Mouse (Mus musculus): ENCODE data around the gene Pigg. TPM values are rescaled to one million over a fixed set of nuclear protein-coding genes. Genes with fewer than 3 reads are reported as not detected.
A peak's percentile ranks its signal among the peaks of the same experiment; 100 is the strongest.

Gene Pigg
- total and polyA plus RNA-seq, 3 experiments: 6.7 to 11.2 TPM; not detected in 1

GRCm38 (mm10) chr5:108376059-108376458 is 63.6 kb downstream of the Pigg start:
- no peaks in the 10 kb centered on the region for H3K27me3 ChIP-seq (ENCODE audit: control insufficient read depth in 1 of 2, insufficient read depth in 2 of 2, low read length in 2 of 2)
- TF ChIP-seq USF2 (IDR thresholded peaks at IDR 0.05; ENCODE audit: borderline replicate concordance in 1 of 2, insufficient read depth in 1 of 2, low read depth in 1 of 2, low read length in 2 of 2) (no peak), ZKSCAN1 (IDR thresholded peaks at IDR 0.05; ENCODE audit: low read depth, low read length) (no peak), TAL1 (IDR thresholded peaks at IDR 0.05; ENCODE audit: low read length) (peak; percentile 59), ETS1 (IDR thresholded peaks at IDR 0.05; ENCODE audit: low read depth, low read length) (0 out of 2 replicates have a peak, but pooled peaks have one; percentile 16), GATA1 (IDR thresholded peaks at IDR 0.05; ENCODE audit: low read depth, low read length) (0 out of 2 replicates have a peak, but pooled peaks have one; percentile 12), TCF12 (IDR thresholded peaks at IDR 0.05; ENCODE audit: low read depth, low read length) (peak; percentile 62; the same call in 1 of the 2 replicates), EP300 (IDR thresholded peaks at IDR 0.05; ENCODE audit: low read depth in 1 of 2, low read length in 2 of 2) (peak; percentile 42 to 45; a peak in 2 of 4 replicates)
- H3K4me3 ChIP-seq (ENCODE audit: control insufficient read depth in 1 of 2, insufficient read depth in 1 of 2, low read depth in 2 of 2, low read length in 2 of 2): no peak overlapping the region
- DNase-seq (ENCODE audit: low read depth, low spot score): peak; percentile 64
- H3K79me2 ChIP-seq (ENCODE audit: control insufficient read depth, insufficient read depth, low read length, poor library complexity): no peaks in the 10 kb centered on the region
- H3K9me3 ChIP-seq (replicated peaks; ENCODE audit: insufficient read depth, low read length): no peaks in the 10 kb centered on the region
- H3K4me1 ChIP-seq (ENCODE audit: control insufficient read depth in 1 of 2, insufficient read depth in 2 of 2, low read length in 2 of 2): peaks cover 0 to 3% of the 10 kb centered on the region in 2 experiments; a peak in 1 of 4 replicates
- no peak overlapping the region for H3K27ac ChIP-seq (ENCODE audit: control insufficient read depth, low read depth, low read length)
- H3K9ac ChIP-seq (ENCODE audit: control insufficient read depth, low read depth, low read length, poor library complexity, severe bottlenecking): no peak overlapping the region
- no peaks in the 10 kb centered on the region; a peak in 1 of 4 replicates for H3K36me3 ChIP-seq (ENCODE audit: control insufficient read depth in 1 of 2, insufficient read depth in 2 of 2, low read length in 2 of 2)

- TF ChIP-seq SMC3 (IDR thresholded peaks at IDR 0.05; ENCODE audit: low read depth, low read length) (no peak), ZMIZ1 (IDR thresholded peaks at IDR 0.05; ENCODE audit: low read depth, low read length) (no peak), USF1 (IDR thresholded peaks at IDR 0.05; ENCODE audit: low read depth, low read length) (no peak), ETS1 (IDR thresholded peaks at IDR 0.05; ENCODE audit: low read depth, low read length) (no peak), TCF12 (IDR thresholded peaks at IDR 0.05; ENCODE audit: low read depth, low read length) (no peak), GATA1 (IDR thresholded peaks at IDR 0.05; ENCODE audit: low read depth, low read length) (no peak), TBP (IDR thresholded peaks at IDR 0.05; ENCODE audit: low read depth, low read length) (no peak), RAD21 (IDR thresholded peaks at IDR 0.05; ENCODE audit: low read depth, low read length) (no peak), USF2 (IDR thresholded peaks at IDR 0.05; ENCODE audit: borderline replicate concordance in 1 of 2, insufficient read depth in 1 of 2, low read depth in 1 of 2, low read length in 2 of 2) (no peak)
- Histone ChIP-seq H3K79me2 (ENCODE audit: control insufficient read depth, insufficient read depth, low read length, poor library complexity) (no peaks in the 10 kb centered on the region), H3K36me3 (ENCODE audit: control insufficient read depth in 1 of 2, insufficient read depth in 2 of 2, low read length in 2 of 2) (no peaks in the 10 kb centered on the region; a peak in 1 of 4 replicates), H3K27ac (ENCODE audit: control insufficient read depth, low read depth, low read length) (no peak overlapping the region), H3K9me3 (replicated peaks; ENCODE audit: insufficient read depth, low read length) (no peaks in the 10 kb centered on the region), H3K4me3 (ENCODE audit: control insufficient read depth in 1 of 2, insufficient read depth in 1 of 2, low read depth in 2 of 2, low read length in 2 of 2) (no peak overlapping the region), H3K9ac (ENCODE audit: control insufficient read depth, low read depth, low read length, poor library complexity, severe bottlenecking) (no peak overlapping the region), H3K4me1 (ENCODE audit: control insufficient read depth in 1 of 2, insufficient read depth in 2 of 2, low read length in 2 of 2) (peaks cover 0 to 3% of the 10 kb centered on the region in 2 experiments; a peak in 1 of 4 replicates), H3K27me3 (ENCODE audit: control insufficient read depth in 1 of 2, insufficient read depth in 2 of 2, low read length in 2 of 2) (peaks cover 0 to 2% of the 10 kb centered on the region in 2 experiments; a peak in 1 of 4 replicates)
- DNase-seq (ENCODE audit: low read depth, low spot score): no peak
These were observed 65.9 kb downstream of the Pigg start for GRCm38 (mm10) chr5:108378346-108378745.

- Histone ChIP-seq H3K27me3 (ENCODE audit: control insufficient read depth in 1 of 2, insufficient read depth in 2 of 2, low read length in 2 of 2) (peaks cover 0 to 2% of the 10 kb centered on the region in 2 experiments; a peak in 1 of 4 replicates), H3K4me3 (ENCODE audit: control insufficient read depth in 1 of 2, insufficient read depth in 1 of 2, low read depth in 2 of 2, low read length in 2 of 2) (no peak overlapping the region), H3K9me3 (replicated peaks; ENCODE audit: insufficient read depth, low read length) (no peaks in the 10 kb centered on the region), H3K4me1 (ENCODE audit: control insufficient read depth in 1 of 2, insufficient read depth in 2 of 2, low read length in 2 of 2) (peaks cover 0 to 3% of the 10 kb centered on the region in 2 experiments; a peak in 1 of 4 replicates), H3K9ac (ENCODE audit: control insufficient read depth, low read depth, low read length, poor library complexity, severe bottlenecking) (no peak overlapping the region), H3K27ac (ENCODE audit: control insufficient read depth, low read depth, low read length) (no peak overlapping the region), H3K36me3 (ENCODE audit: control insufficient read depth in 1 of 2, insufficient read depth in 2 of 2, low read length in 2 of 2) (no peaks in the 10 kb centered on the region), H3K79me2 (ENCODE audit: control insufficient read depth, insufficient read depth, low read length, poor library complexity) (no peaks in the 10 kb centered on the region)
- no peak for DNase-seq (ENCODE audit: low read depth, low spot score)
- no peak for TF ChIP-seq MAFK (IDR thresholded peaks at IDR 0.05; ENCODE audit: borderline replicate concordance, low read depth, low read length)
- no peak for TF ChIP-seq ZNF384 (IDR thresholded peaks at IDR 0.05; ENCODE audit: low read depth, low read length)
- no peak for TF ChIP-seq GATA1 (IDR thresholded peaks at IDR 0.05; ENCODE audit: low read depth, low read length)
- no peak for TF ChIP-seq ZMIZ1 (IDR thresholded peaks at IDR 0.05; ENCODE audit: low read depth, low read length)
- no peak for TF ChIP-seq MAX (IDR thresholded peaks at IDR 0.05; ENCODE audit: low read length)
- TF ChIP-seq BHLHE40 (IDR thresholded peaks at IDR 0.05; ENCODE audit: borderline replicate concordance, low read depth, low read length): no peak
- TF ChIP-seq TCF12 (IDR thresholded peaks at IDR 0.05; ENCODE audit: low read depth, low read length): no peak
- no peak for TF ChIP-seq HCFC1 (IDR thresholded peaks at IDR 0.05; ENCODE audit: low read depth, low read length)
- TF ChIP-seq NRF1 (IDR thresholded peaks at IDR 0.05; ENCODE audit: insufficient read depth, low read depth, low read length, poor library complexity, severe bottlenecking): no peak
- TF ChIP-seq ETS1 (IDR thresholded peaks at IDR 0.05; ENCODE audit: low read depth, low read length): no peak
- TF ChIP-seq E2F4 (IDR thresholded peaks at IDR 0.05; ENCODE audit: borderline replicate concordance, low read depth, low read length): no peak
- TF ChIP-seq SMC3 (IDR thresholded peaks at IDR 0.05; ENCODE audit: low read depth, low read length): no peak
- TF ChIP-seq POLR2AphosphoS2 (IDR thresholded peaks at IDR 0.05; ENCODE audit: low read length): no peak
- TF ChIP-seq MYB (IDR thresholded peaks at IDR 0.05; ENCODE audit: low read depth, low read length): no peak
- TF ChIP-seq ZC3H11A (IDR thresholded peaks at IDR 0.05; ENCODE audit: low read depth, low read length): no peak
- no peak for TF ChIP-seq MYC (IDR thresholded peaks at IDR 0.05; ENCODE audit: low read depth, low read length)
- TF ChIP-seq CTCF (IDR thresholded peaks at IDR 0.05 in 2 of 3, conservative IDR thresholded peaks at IDR 0.05 in 1 of 3; ENCODE audit: control insufficient read depth in 1 of 3, insufficient read depth in 1 of 3, low read depth in 2 of 3, low read length in 3 of 3, poor library complexity in 1 of 3, severe bottlenecking in 1 of 3): no peak
These were observed 73.2 kb downstream of the Pigg start for GRCm38 (mm10) chr5:108385632-108386031.

All from MEL (cell line).